Mouse (Mus musculus) limb, embryonic 13.5 days (tissue): Measurements from ENCODE around the gene Nudt17. TPM values are rescaled to one million over a fixed set of nuclear protein-coding genes. Genes with fewer than 3 reads are reported as not detected.
"Not testable (repeated sequence)": the region's sequence is repeated elsewhere in the genome, so short reads cannot be mapped to it uniquely, and the experiment has no call there.

Source experiments
- ATAC-seq: fragments of 200-750 bp; cut with Nextera tagmentation; 2 replicates; pipeline ENCODE4 v1.8.0; 2017; ENCODE audit warnings: low read depth, moderate number of reproducible peaks, moderate TSS enrichment; ENCODE audit not compliant: low FRiP score
- H3K27ac ChIP-seq: fragments of 300-500 bp; sonication (generic); 2 replicates; pipeline ENCODE4 v1.5.1; 2015; ENCODE audit warnings: inconsistent platforms, mild to moderate bottlenecking, moderate library complexity
- H3K27me3 ChIP-seq: fragments of 300-500 bp; sonication (generic); 2 replicates; pipeline ENCODE4 v1.6.1; 2015; ENCODE audit warnings: mild to moderate bottlenecking, inconsistent platforms
- H3K36me3 ChIP-seq: fragments of 300-500 bp; sonication (generic); 2 replicates; pipeline ENCODE4 v1.6.1; 2015; ENCODE audit warnings: inconsistent platforms, mild to moderate bottlenecking, moderate library complexity
- H3K4me1 ChIP-seq: fragments of 300-500 bp; sonication (generic); 2 replicates; pipeline ENCODE4 v1.6.1; 2015; ENCODE audit warnings: inconsistent platforms
- H3K4me2 ChIP-seq: fragments of 300-500 bp; sonication (generic); replicated peaks from 2 replicates; pipeline ENCODE4 v1.6.1; 2015; ENCODE audit warnings: inconsistent platforms, mild to moderate bottlenecking, moderate library complexity
- H3K4me3 ChIP-seq: fragments of 300-500 bp; sonication (generic); 2 replicates; pipeline ENCODE4 v1.5.1; 2015; ENCODE audit warnings: moderate library complexity, mild to moderate bottlenecking, inconsistent platforms
- H3K9ac ChIP-seq: fragments of 300-500 bp; sonication (generic); 2 replicates; pipeline ENCODE4 v1.6.1; 2015; ENCODE audit warnings: mild to moderate bottlenecking, inconsistent platforms
- H3K9me3 ChIP-seq: fragments of 300-500 bp; sonication (generic); 2 replicates; pipeline ENCODE4 v1.6.1; 2016; ENCODE audit warnings: inconsistent platforms
- WGBS: fragments of 180-500 bp; shearing (Covaris S2); methylation state at CpG from one replicate; pipeline ENCODE4 v1.1.7; 2015; 5-methylcytosine and 5-hydroxymethylcytosine counted together
- polyA plus RNA-seq: library from polyadenylated mRNA; unstranded; fragments of >200 nt; fragmentation: Nextera tagmentation; extraction: Ambion mirVana; gene quantifications from 2 replicates; pipeline ENCODE4 v1.2.1, GENCODE M21; 2015

Nudt17 gene
- polyA plus RNA-seq, 1 experiment from 2014 or later: 13.8 TPM

DNA sequence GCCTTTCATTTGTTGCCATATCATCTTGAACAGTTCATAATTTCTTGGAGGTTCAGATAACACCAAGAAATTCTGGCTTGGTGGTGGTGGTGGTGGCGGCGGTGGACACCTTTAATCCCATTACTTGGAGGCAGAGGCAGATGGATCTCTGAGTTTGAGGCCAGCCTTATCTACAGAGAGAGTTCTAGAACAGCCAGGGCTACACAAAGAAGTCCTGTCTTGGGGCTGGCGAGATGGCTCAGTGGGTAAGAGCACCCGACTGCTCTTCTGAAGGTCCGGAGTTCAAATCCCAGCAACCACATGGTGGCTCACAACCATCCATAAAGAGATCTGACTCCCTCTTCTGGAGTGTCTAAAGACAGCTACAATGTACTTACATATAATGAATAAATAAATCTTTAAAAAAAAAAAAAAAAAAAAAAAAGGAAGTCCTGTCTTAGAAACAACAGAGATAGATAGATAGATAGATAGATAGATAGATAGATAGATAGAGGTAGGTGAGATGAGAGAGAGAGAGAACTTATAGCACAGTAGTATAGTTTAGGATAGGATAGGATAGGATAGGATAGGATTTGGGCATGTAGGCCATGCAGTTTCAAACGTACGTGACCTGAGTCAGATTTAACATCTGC, 42.5 kb downstream of the Nudt17 start:
- not testable (repeated sequence) for H3K27ac ChIP-seq, H3K27me3 ChIP-seq, H3K9ac ChIP-seq, ATAC-seq, H3K9me3 ChIP-seq, H3K36me3 ChIP-seq, H3K4me2 ChIP-seq, H3K4me3 ChIP-seq
- H3K4me1 ChIP-seq: peaks cover 20% of the 10 kb centered on the region
- WGBS: 89% methylated on average over 7 of the region's 7 CpGs

DNA sequence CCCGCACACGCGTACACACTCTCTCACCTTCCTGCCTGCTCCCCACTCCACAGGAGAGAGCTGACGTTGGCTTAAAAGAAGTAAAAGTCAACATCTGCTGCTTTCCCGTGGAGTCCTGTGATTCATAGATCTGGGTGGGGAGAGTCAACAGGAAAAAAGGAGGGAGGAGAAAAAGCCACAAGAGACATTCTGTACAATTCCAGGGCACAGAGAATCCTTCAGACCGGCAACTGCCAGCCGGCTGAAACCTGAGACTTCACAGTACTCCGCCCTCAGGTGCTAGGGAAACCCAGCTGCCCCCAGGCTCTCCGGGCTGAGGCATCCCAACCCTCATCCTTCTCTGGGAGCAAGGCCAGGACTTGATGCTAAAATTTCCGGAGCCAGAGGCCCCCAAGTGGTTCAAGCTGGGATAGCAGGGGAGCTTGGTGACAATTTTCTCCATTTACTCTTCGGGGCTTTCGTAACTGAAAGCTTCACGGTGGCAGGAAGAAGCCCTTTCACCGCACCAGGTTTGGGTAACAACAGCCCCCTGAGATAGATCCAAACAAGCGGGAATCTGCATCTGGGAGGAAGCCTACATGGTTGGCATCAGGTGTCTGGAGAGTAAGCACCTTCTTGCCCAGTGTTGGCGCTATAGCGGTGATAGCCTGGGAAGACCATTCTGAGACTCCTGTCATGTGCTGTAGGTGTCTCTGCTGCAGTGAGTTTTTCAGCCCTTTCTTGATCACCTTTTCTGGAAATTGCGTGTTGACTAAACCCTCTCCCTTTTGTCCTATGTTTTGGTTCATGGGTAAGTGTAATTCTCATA, 44.7 kb downstream of the Nudt17 start:
- Histone ChIP-seq H3K9me3 (no peaks in the 10 kb centered on the region), H3K27me3 (no peaks in the 10 kb centered on the region), H3K36me3 (peaks cover 3% of the 10 kb centered on the region; the same call in 1 of the 2 replicates), H3K27ac (peak overlapping the region; percentile 86), H3K9ac (no peak overlapping the region; the same call in 1 of the 2 replicates), H3K4me1 (peaks cover 16% of the 10 kb centered on the region), H3K4me2 (peak overlapping the region; percentile 63), H3K4me3 (peak overlapping the region; percentile 31)
- peak; percentile 92 for ATAC-seq
- 6% methylated on average over 17 of the region's 18 CpGs for WGBS

DNA sequence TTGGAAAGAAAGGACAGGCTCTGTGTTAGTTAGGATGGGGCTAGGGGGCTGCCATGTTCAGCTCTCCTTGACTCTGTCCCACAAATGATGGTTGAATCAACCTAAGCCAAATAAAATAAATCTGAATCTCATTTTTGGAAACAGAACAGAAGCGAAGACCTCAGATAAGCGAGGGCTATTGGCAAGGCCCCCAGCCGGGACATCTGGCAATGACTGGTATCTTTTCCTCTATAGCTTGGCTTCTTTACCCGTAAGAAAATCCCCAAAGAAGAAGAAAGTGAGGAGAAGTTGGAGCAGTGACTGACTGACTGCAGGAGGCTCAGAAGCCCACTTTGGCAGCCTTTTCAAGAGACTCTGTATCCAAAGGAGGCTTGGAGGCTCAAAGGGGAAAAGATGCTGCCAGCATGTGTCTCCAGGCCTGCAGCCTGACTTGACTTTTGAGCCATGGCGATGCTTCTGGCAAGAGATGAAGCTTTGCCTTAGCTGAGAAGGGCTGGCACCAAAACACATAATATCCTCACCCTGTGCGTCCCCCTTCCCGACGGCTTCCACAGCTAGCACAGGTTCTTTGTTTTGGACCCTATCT, 45.5 kb downstream of the Nudt17 start:
- Histone ChIP-seq H3K4me1 (peaks cover 16% of the 10 kb centered on the region), H3K27me3 (no peaks in the 10 kb centered on the region), H3K9ac (peak overlapping the region; percentile 50; the same call in 1 of the 2 replicates), H3K36me3 (peaks cover 6% of the 10 kb centered on the region; the same call in 1 of the 2 replicates), H3K27ac (peak overlapping the region; percentile 86), H3K4me3 (peak overlapping the region; percentile 31), H3K9me3 (no peaks in the 10 kb centered on the region), H3K4me2 (peak overlapping the region; percentile 63)
- no peak; the same call in 1 of the 2 replicates for ATAC-seq
- WGBS: 42% methylated on average over 8 of the region's 8 CpGs

DNA sequence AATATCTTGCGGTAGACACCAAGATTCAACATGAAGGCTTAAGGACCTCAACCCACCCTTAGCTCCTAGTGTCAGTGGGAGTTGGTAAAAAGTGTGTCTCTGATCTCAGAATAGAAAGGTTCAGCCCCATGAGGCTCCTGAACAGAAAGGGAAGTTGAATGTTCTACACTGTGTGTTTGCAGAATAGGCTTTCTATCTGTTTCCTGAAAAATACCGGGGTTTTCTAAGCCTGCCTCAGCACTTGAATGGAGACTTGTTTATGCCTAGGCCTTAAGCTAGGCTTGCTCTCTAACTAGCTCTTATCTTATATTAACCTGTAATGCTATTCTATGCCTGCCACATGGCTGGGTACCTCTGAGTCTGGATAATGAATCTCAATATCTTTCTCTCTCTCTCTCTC, 47.5 kb downstream of the Nudt17 start:
- ATAC-seq: no peak
- Histone ChIP-seq H3K27ac (no peak overlapping the region), H3K27me3 (no peaks in the 10 kb centered on the region), H3K36me3 (peaks cover 19% of the 10 kb centered on the region), H3K9me3 (no peaks in the 10 kb centered on the region), H3K4me2 (no peak overlapping the region), H3K4me1 (peaks cover 16% of the 10 kb centered on the region), H3K9ac (no peak overlapping the region), H3K4me3 (no peak overlapping the region)
- 88% methylated on average over 2 of the region's 2 CpGs for WGBS

Other genes with a start within 250 kb of the Nudt17 start
- 10.3 and 10.6 TPM in 2 replicates for gene Hfe2, start 183.4 kb downstream of the Nudt17 start, polyA plus RNA-seq
- 103 and 105 TPM in 2 replicates for gene Txnip, start 150.6 kb downstream of the Nudt17 start, polyA plus RNA-seq
- 1.3 and 1.5 TPM in 2 replicates for gene Gm16253, start 131.6 kb downstream of the Nudt17 start, polyA plus RNA-seq
- gene Polr3gl, start 114.4 kb downstream of the Nudt17 start, polyA plus RNA-seq: 48.8 and 55.6 TPM in 2 replicates
- 3.0 and 3.1 TPM in 2 replicates for gene Ankrd34a, start 111.9 kb downstream of the Nudt17 start, polyA plus RNA-seq
- gene Lix1l, start 107.4 kb downstream of the Nudt17 start, polyA plus RNA-seq: 8.4 and 8.7 TPM in 2 replicates
- gene Rbm8a, start 78.6 kb downstream of the Nudt17 start, polyA plus RNA-seq: 156 and 157 TPM in 2 replicates
- gene Pex11b, start 73.2 kb downstream of the Nudt17 start, polyA plus RNA-seq: 61.8 and 63.3 TPM in 2 replicates
- gene Gm42957, start 73.1 kb downstream of the Nudt17 start, polyA plus RNA-seq: 0.23 TPM in 2 replicates
- gene Itga10, start 63.0 kb downstream of the Nudt17 start, polyA plus RNA-seq: 2.1 and 3.1 TPM in 2 replicates
- 0.87 and 1.2 TPM in 2 replicates for gene Ankrd35, start 38.4 kb downstream of the Nudt17 start, polyA plus RNA-seq
- 77.7 and 83.3 TPM in 2 replicates for gene Pias3, start 12.2 kb downstream of the Nudt17 start, polyA plus RNA-seq
- 33.5 and 36.4 TPM in 2 replicates for gene Polr3c, start 19.1 kb upstream of the Nudt17 start, polyA plus RNA-seq
- gene Rnf115, start 19.1 kb upstream of the Nudt17 start, polyA plus RNA-seq: 53.0 and 53.1 TPM in 2 replicates
- gene Pdzk1, start 120.7 kb upstream of the Nudt17 start, polyA plus RNA-seq: not detected in 2 replicates
- 0.15 and 0.27 TPM in 2 replicates for gene Cd160, start 120.8 kb upstream of the Nudt17 start, polyA plus RNA-seq
- 27.7 and 28.0 TPM in 2 replicates for gene Gja5, start 196.1 kb upstream of the Nudt17 start, polyA plus RNA-seq
- gene Gpr89, start 196.8 kb upstream of the Nudt17 start, polyA plus RNA-seq: 40.3 and 41.5 TPM in 2 replicates
- gene Gja8, start 217.5 kb upstream of the Nudt17 start, polyA plus RNA-seq: 0.03 TPM in 1 of 2 replicates, not detected in the other